Mouse (Mus musculus) hindbrain, embryonic 15.5 days (tissue): ENCODE data around the gene Mbnl2. TPM values are rescaled to one million over a fixed set of nuclear protein-coding genes. Genes with fewer than 3 reads are reported as not detected.

Experiments used
- ATAC-seq: fragments of 200-750 bp; cut with Nextera tagmentation; 2 replicates; pipeline ENCODE4 v1.8.0; 2017; ENCODE audit warnings: low read depth, moderate number of reproducible peaks, moderate TSS enrichment; ENCODE audit not compliant: low FRiP score
- H3K27ac ChIP-seq: fragments of 300-500 bp; sonication (generic); replicated peaks from 2 replicates; pipeline ENCODE4 v1.5.1; 2015; ENCODE audit warnings: mild to moderate bottlenecking, inconsistent platforms
- H3K27me3 ChIP-seq: fragments of 300-500 bp; sonication (generic); 2 replicates; pipeline ENCODE4 v1.6.1; 2015; ENCODE audit warnings: control low read depth, inconsistent platforms
- H3K36me3 ChIP-seq: fragments of 300-500 bp; sonication (generic); 2 replicates; pipeline ENCODE4 v1.6.1; 2015; ENCODE audit warnings: control low read depth, inconsistent platforms
- H3K4me1 ChIP-seq: fragments of 300-500 bp; sonication (generic); replicated peaks from 2 replicates; pipeline ENCODE4 v1.6.1; 2015; ENCODE audit warnings: control low read depth, inconsistent platforms
- H3K4me2 ChIP-seq: fragments of 300-500 bp; sonication (generic); 2 replicates; pipeline ENCODE4 v1.6.1; 2015; ENCODE audit warnings: moderate library complexity, mild to moderate bottlenecking, inconsistent platforms
- H3K4me3 ChIP-seq: fragments of 300-500 bp; sonication (generic); 2 replicates; pipeline ENCODE4 v1.5.1; 2015; ENCODE audit warnings: mild to moderate bottlenecking, inconsistent platforms
- H3K9ac ChIP-seq: fragments of 300-500 bp; sonication (generic); 2 replicates; pipeline ENCODE4 v1.6.1; 2015; ENCODE audit warnings: inconsistent platforms
- H3K9me3 ChIP-seq: fragments of 300-500 bp; sonication (generic); 2 replicates; pipeline ENCODE4 v1.6.1; 2016; ENCODE audit warnings: control low read depth, inconsistent platforms
- WGBS: fragments of 180-500 bp; shearing (Covaris S2); methylation state at CpG from one replicate; pipeline ENCODE4 v1.1.7; 2015; 5-methylcytosine and 5-hydroxymethylcytosine counted together
- polyA plus RNA-seq: library from polyadenylated mRNA; unstranded; fragments of >200 nt; fragmentation: Nextera tagmentation; extraction: Ambion mirVana; gene quantifications from 2 replicates; pipeline ENCODE4 v1.2.1, GENCODE M21; 2015

Gene Mbnl2
- polyA plus RNA-seq, 1 experiment from 2014 or later, result 25.5 TPM

GRCm38 (mm10) chr14:120278290-120279244 is 3.1 kb downstream of the Mbnl2 start:
- no peak for ATAC-seq
- Histone ChIP-seq H3K9me3 (no peaks in the 10 kb centered on the region), H3K27ac (peak overlapping the region; percentile 4; the same call in 1 of the 2 replicates)

GRCm38 (mm10) chr14:120280136-120280535 is 4.7 kb downstream of the Mbnl2 start:
- peaks cover 41% of the 10 kb centered on the region for H3K4me1 ChIP-seq

More at GRCm38 (mm10) chr14:120278290-120279244, 3.1 kb downstream of the Mbnl2 start:
- H3K4me2 ChIP-seq, result peak overlapping the region; percentile 63
- H3K4me1 ChIP-seq, result peaks cover 48% of the 10 kb centered on the region
- H3K36me3 ChIP-seq, result no peaks in the 10 kb centered on the region
- no peaks in the 10 kb centered on the region for H3K27me3 ChIP-seq
- peak overlapping the region; percentile 75 for H3K4me3 ChIP-seq
- WGBS, result 35% methylated on average over 21 of the region's 21 CpGs
- 0 out of 2 replicates have a peak overlapping the region, but pooled peaks have one; percentile 12 for H3K9ac ChIP-seq

GRCm38 (mm10) chr14:120283787-120284186 is 8.3 kb downstream of the Mbnl2 start:
- Histone ChIP-seq H3K27ac (no peak overlapping the region), H3K4me3 (no peak overlapping the region), H3K9me3 (no peaks in the 10 kb centered on the region), H3K4me2 (no peak overlapping the region), H3K27me3 (no peaks in the 10 kb centered on the region), H3K36me3 (no peaks in the 10 kb centered on the region), H3K4me1 (peaks cover 24% of the 10 kb centered on the region), H3K9ac (no peak overlapping the region)
- no peak for ATAC-seq
- 79% methylated on average over 8 of the region's 8 CpGs for WGBS

More at GRCm38 (mm10) chr14:120280136-120280535, 4.7 kb downstream of the Mbnl2 start:
- Histone ChIP-seq H3K27ac (0 out of 2 replicates have a peak overlapping the region, but pooled peaks have one; percentile 9), H3K9me3 (no peaks in the 10 kb centered on the region), H3K27me3 (no peaks in the 10 kb centered on the region), H3K36me3 (no peaks in the 10 kb centered on the region), H3K4me3 (no peak overlapping the region), H3K9ac (no peak overlapping the region), H3K4me2 (no peak overlapping the region)
- no peak for ATAC-seq

- no peak overlapping the region for H3K4me3 ChIP-seq
- H3K9me3 ChIP-seq, result no peaks in the 10 kb centered on the region
- WGBS, result 81% methylated on average over 5 of the region's 5 CpGs
- H3K36me3 ChIP-seq, result no peaks in the 10 kb centered on the region
- no peaks in the 10 kb centered on the region for H3K27me3 ChIP-seq
- H3K9ac ChIP-seq, result no peak overlapping the region
- no peak for ATAC-seq
- H3K4me2 ChIP-seq, result no peak overlapping the region
- H3K4me1 ChIP-seq, result peaks cover 19% of the 10 kb centered on the region
- no peak overlapping the region for H3K27ac ChIP-seq
Observed at GRCm38 (mm10) chr14:120284504-120284903, 9.0 kb downstream of the Mbnl2 start.

GRCm38 (mm10) chr14:120287121-120287986 is 11.9 kb downstream of the Mbnl2 start:
- no peaks in the 10 kb centered on the region for H3K9me3 ChIP-seq
- H3K4me2 ChIP-seq, result no peak overlapping the region
- no peak; the same call in 1 of the 2 replicates for ATAC-seq
- no peaks in the 10 kb centered on the region for H3K27me3 ChIP-seq
- no peaks in the 10 kb centered on the region for H3K36me3 ChIP-seq
- no peak overlapping the region for H3K4me3 ChIP-seq
- peaks cover 9% of the 10 kb centered on the region for H3K4me1 ChIP-seq
- WGBS, result 57% methylated on average over 21 of the region's 21 CpGs
- H3K27ac ChIP-seq, result no peak overlapping the region
- H3K9ac ChIP-seq, result no peak overlapping the region

- H3K9me3 ChIP-seq, result no peaks in the 10 kb centered on the region
- H3K36me3 ChIP-seq, result no peaks in the 10 kb centered on the region
- no peak overlapping the region for H3K27ac ChIP-seq
- no peak for ATAC-seq
- H3K4me3 ChIP-seq, result no peak overlapping the region
- H3K4me2 ChIP-seq, result no peak overlapping the region
- peaks cover 9% of the 10 kb centered on the region for H3K4me1 ChIP-seq
- no peak overlapping the region for H3K9ac ChIP-seq
- no peaks in the 10 kb centered on the region for H3K27me3 ChIP-seq
Observed at GRCm38 (mm10) chr14:120287987-120288275, 12.5 kb downstream of the Mbnl2 start.

- Histone ChIP-seq H3K9ac (no peak overlapping the region), H3K4me3 (no peak overlapping the region), H3K27ac (no peak overlapping the region), H3K27me3 (no peaks in the 10 kb centered on the region), H3K9me3 (no peaks in the 10 kb centered on the region), H3K36me3 (no peaks in the 10 kb centered on the region), H3K4me2 (no peak overlapping the region), H3K4me1 (peaks cover 9% of the 10 kb centered on the region)
- WGBS, result 94% methylated on average over 10 of the region's 10 CpGs
- ATAC-seq, result no peak
Observed at GRCm38 (mm10) chr14:120288378-120289002, 13.0 kb downstream of the Mbnl2 start.

GRCm38 (mm10) chr14:120289065-120289464 is 13.6 kb downstream of the Mbnl2 start:
- Histone ChIP-seq H3K9me3 (no peaks in the 10 kb centered on the region), H3K36me3 (no peaks in the 10 kb centered on the region), H3K27ac (no peak overlapping the region), H3K4me1 (peaks cover 9% of the 10 kb centered on the region), H3K27me3 (no peaks in the 10 kb centered on the region), H3K9ac (no peak overlapping the region), H3K4me3 (no peak overlapping the region), H3K4me2 (no peak overlapping the region)
- no peak for ATAC-seq
- WGBS, result 84% methylated on average over 9 of the region's 9 CpGs

GRCm38 (mm10) chr14:120289528-120289927 is 14.1 kb downstream of the Mbnl2 start:
- H3K36me3 ChIP-seq, result no peaks in the 10 kb centered on the region
- no peaks in the 10 kb centered on the region for H3K27me3 ChIP-seq
- H3K4me1 ChIP-seq, result peaks cover 9% of the 10 kb centered on the region
- ATAC-seq, result no peak
- H3K9ac ChIP-seq, result no peak overlapping the region
- H3K27ac ChIP-seq, result no peak overlapping the region
- H3K9me3 ChIP-seq, result no peaks in the 10 kb centered on the region
- H3K4me3 ChIP-seq, result no peak overlapping the region
- WGBS, result 88% methylated on average over 7 of the region's 7 CpGs
- H3K4me2 ChIP-seq, result no peak overlapping the region

- Histone ChIP-seq H3K9ac (no peak overlapping the region), H3K27ac (no peak overlapping the region), H3K36me3 (no peaks in the 10 kb centered on the region), H3K27me3 (no peaks in the 10 kb centered on the region), H3K9me3 (no peaks in the 10 kb centered on the region), H3K4me2 (no peak overlapping the region), H3K4me1 (peaks cover 13% of the 10 kb centered on the region), H3K4me3 (no peak overlapping the region)
- ATAC-seq, result no peak
- WGBS, result 93% methylated on average over 13 of the region's 13 CpGs
Observed at GRCm38 (mm10) chr14:120291226-120291757, 15.8 kb downstream of the Mbnl2 start.

GRCm38 (mm10) chr14:120292133-120292532 is 16.7 kb downstream of the Mbnl2 start:
- Histone ChIP-seq H3K36me3 (no peaks in the 10 kb centered on the region), H3K4me2 (no peak overlapping the region), H3K9me3 (no peaks in the 10 kb centered on the region), H3K4me3 (no peak overlapping the region), H3K27me3 (no peaks in the 10 kb centered on the region), H3K27ac (no peak overlapping the region), H3K4me1 (peaks cover 16% of the 10 kb centered on the region), H3K9ac (no peak overlapping the region)
- ATAC-seq, result no peak
- WGBS, result 92% methylated on average over 5 of the region's 5 CpGs
